Mouse (Mus musculus) cortical plate, adult 2 months (tissue): ENCODE data around the gene Nodal.
A peak's percentile ranks its signal among the peaks of the same experiment; 100 is the strongest.

ENCODE experiments used
- CTCF ChIP-seq: fragments of 200-500 bp; IDR thresholded peaks from 2 replicates; pipeline ENCODE4 v1.5.1; 2011; ENCODE audit warnings: mild to moderate bottlenecking, control low read depth, low read length; ENCODE audit not compliant: insufficient read depth; ENCODE audit errors: extremely low read depth
- POLR2A ChIP-seq: fragments of 200-500 bp; IDR thresholded peaks from 2 replicates; pipeline ENCODE4 v1.6.1; 2011; ENCODE audit warnings: mild to moderate bottlenecking, low read length, control low read depth; ENCODE audit not compliant: insufficient read depth; ENCODE audit errors: extremely low read depth

DNA sequence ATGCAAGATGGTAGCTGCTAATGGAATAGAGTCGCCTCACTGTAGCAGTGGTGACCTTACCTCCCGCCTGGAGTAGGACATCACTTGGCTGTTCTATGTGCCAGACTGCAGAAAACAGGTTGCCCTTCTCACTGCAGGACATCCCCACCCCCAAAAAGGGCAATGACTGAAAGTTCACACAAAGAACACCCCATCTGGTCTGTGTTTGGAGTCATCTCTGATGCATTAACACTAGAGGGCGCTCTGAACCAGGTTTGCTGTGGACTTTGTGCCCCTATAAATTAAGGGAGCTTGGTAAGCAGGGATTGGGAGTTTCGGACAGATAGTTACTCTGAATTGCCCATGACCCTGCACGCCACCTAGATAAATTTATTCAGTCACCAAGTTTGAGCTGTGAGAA is 49.1 kb downstream of the Nodal start:
- TF ChIP-seq CTCF (peak; percentile 72), POLR2A (no peak)
